ENCODE assay signal across 17 mouse cellular contexts in genomic region chr4:46064961-46065360, GRCm38 (mm10). TPM values are rescaled to one million over a fixed set of nuclear protein-coding genes. Genes with fewer than 3 reads are reported as not detected.
A peak's percentile ranks its signal among the peaks of the same experiment; 100 is the strongest.
DNase-seq lines count a peak whose midpoint lies in the region; ATAC-seq lines count a peak whose summit lies in the region.
"Had no signal": no experiment of that assay in that cellular context is flagged by ENCODE, and none has a peak within 500 bp of the region (broad histone marks: within the 10 kb centered on the region; RNA-seq: fewer than 3 reads in every experiment).

No protein-coding gene starts in this region.

- no peaks in the 10 kb centered on the region for H3K27me3 ChIP-seq in kidney, embryonic 14.5 days (ENCODE audit: control insufficient read depth, insufficient read depth, low read length)
- H3K27me3 ChIP-seq in forebrain, embryonic 16.5 days (replicated peaks; ENCODE audit: control insufficient read depth, insufficient read depth, low read length), result no peaks in the 10 kb centered on the region
- H3K27me3 ChIP-seq: hindbrain, embryonic 15.5 days; neural tube, embryonic 12.5 days had no signal

- no peaks in the 10 kb centered on the region for H3K9me3 ChIP-seq in kidney, embryonic 14.5 days (ENCODE audit: control insufficient read depth, low read length)
- no peaks in the 10 kb centered on the region for H3K9me3 ChIP-seq in forebrain, embryonic 16.5 days (ENCODE audit: control insufficient read depth, low read length)
- H3K9me3 ChIP-seq: hindbrain, embryonic 15.5 days; neural tube, embryonic 12.5 days had no signal

- ATAC-seq in kidney, embryonic 14.5 days (ENCODE audit: low FRiP score, low TSS enrichment), result no peak
- ATAC-seq in forebrain, embryonic 16.5 days, result no peak
- ATAC-seq: midbrain, embryonic 16.5 days had no signal

- peaks cover 8% of the 10 kb centered on the region; the same call in 1 of the 2 replicates for H3K4me1 ChIP-seq in kidney, embryonic 14.5 days (ENCODE audit: control insufficient read depth, insufficient read depth, low read length)
- no peaks in the 10 kb centered on the region for H3K4me1 ChIP-seq in forebrain, embryonic 16.5 days (replicated peaks; ENCODE audit: control insufficient read depth, insufficient read depth, low read length)
- H3K4me1 ChIP-seq: hindbrain, embryonic 15.5 days had no signal

- no peak overlapping the region for H3K27ac ChIP-seq in kidney, embryonic 14.5 days (ENCODE audit: low read depth, low read length)
- H3K27ac ChIP-seq in forebrain, embryonic 16.5 days (ENCODE audit: low read length), result no peak overlapping the region
- H3K27ac ChIP-seq: hindbrain, embryonic 15.5 days; kidney, postnatal 0 days; macrophage; neural tube, embryonic 12.5 days had no signal

- H3K9ac ChIP-seq in kidney, embryonic 14.5 days (ENCODE audit: low read depth, low read length), result no peak overlapping the region
- no peak overlapping the region for H3K9ac ChIP-seq in forebrain, embryonic 16.5 days (replicated peaks; ENCODE audit: low read depth, low read length)
- H3K9ac ChIP-seq: hindbrain, embryonic 15.5 days; neural tube, embryonic 12.5 days had no signal

- 64% methylated on average over 3 of the region's 3 CpGs for WGBS in kidney, embryonic 14.5 days
- 67% methylated on average over 3 of the region's 3 CpGs for WGBS in forebrain, embryonic 16.5 days

- H3K36me3 ChIP-seq in kidney, embryonic 14.5 days (ENCODE audit: control insufficient read depth, insufficient read depth, low read length), result no peaks in the 10 kb centered on the region
- H3K36me3 ChIP-seq in forebrain, embryonic 16.5 days (ENCODE audit: control insufficient read depth, insufficient read depth), result no peaks in the 10 kb centered on the region
- H3K36me3 ChIP-seq: hindbrain, embryonic 15.5 days; neural tube, embryonic 12.5 days had no signal

- no peak overlapping the region for H3K4me2 ChIP-seq in kidney, embryonic 14.5 days (replicated peaks; ENCODE audit: low read depth, low read length)
- H3K4me2 ChIP-seq in forebrain, embryonic 16.5 days (ENCODE audit: low read length), result no peak overlapping the region
- H3K4me2 ChIP-seq: hindbrain, embryonic 15.5 days; neural tube, embryonic 12.5 days had no signal

- DNase-seq in cerebellum, adult 11-12 months, result peak; percentile 50
- DNase-seq in cerebellum, adult 18-20 months, result no peak
- peak; percentile 17 for DNase-seq in kidney, postnatal 36 days
- DNase-seq in heart, postnatal 4 days, result peak; percentile 62
- DNase-seq in lung, postnatal 4 days, result peak; percentile 56 to 74
- no peak for DNase-seq in adrenal gland, adult (ENCODE audit: inconsistent age in 2 of 2, low spot score in 1 of 2)
- DNase-seq: adrenal gland, postnatal 14 days; layer of hippocampus, postnatal 36 days; right cerebral cortex, postnatal 25 days; thymus, postnatal 25 days had no signal

- H3K4me3 ChIP-seq in kidney, embryonic 14.5 days (ENCODE audit: low read length), result no peak overlapping the region
- no peak overlapping the region for H3K4me3 ChIP-seq in forebrain, embryonic 16.5 days (replicated peaks; ENCODE audit: low read length)
- H3K4me3 ChIP-seq: hindbrain, embryonic 15.5 days; neural tube, embryonic 12.5 days had no signal

RNA-seq across cellular contexts. Expression of gene Tmod1, which starts 26.2 kb away (rescaled TPM):
- 5.2 and 5.3 TPM in 2 replicates for polyA plus RNA-seq in kidney, embryonic 14.5 days (2014; fragmentation: Nextera tagmentation; extraction: Ambion mirVana)
- 100 to 1,000 TPM; 278 to 282 TPM for total RNA-seq in heart, postnatal 4 days (2021)
- 0.52 and 0.81 TPM in 2 replicates for polyA plus RNA-seq in forebrain, embryonic 16.5 days (2015; fragmentation: Nextera tagmentation; extraction: Ambion mirVana)

Comparison
In these comparisons a context has a peak if more than half of its experiments do, and no peak if none do; other contexts are left out.
1. DNase-seq: peak in cerebellum, adult 11-12 months (single experiment), kidney, postnatal 36 days (2 of 2), heart, postnatal 4 days (single experiment) and lung, postnatal 4 days (2 of 2); none in cerebellum, adult 18-20 months (0 of 2) and adrenal gland, adult (0 of 2).